Mouse (Mus musculus): Measurements from ENCODE around the gene Chst11. TPM values are rescaled to one million over a fixed set of nuclear protein-coding genes. Genes with fewer than 3 reads are reported as not detected.

Chst11 gene
- polyA plus RNA-seq, 1 experiment from 2014 or later, result 1.6 TPM

- 78% methylated on average over 7 of the region's 7 CpGs for WGBS
- Histone ChIP-seq H3K27ac (ENCODE audit: low read depth, low read length) (no peak overlapping the region), H3K4me1 (ENCODE audit: control insufficient read depth, insufficient read depth, low read length) (no peaks in the 10 kb centered on the region), H3K4me2 (no peak overlapping the region), H3K4me3 (ENCODE audit: low read depth, low read length) (no peak overlapping the region), H3K9ac (ENCODE audit: low read length) (no peak overlapping the region), H3K27me3 (ENCODE audit: control insufficient read depth, insufficient read depth, low read length) (no peaks in the 10 kb centered on the region), H3K36me3 (ENCODE audit: control insufficient read depth, insufficient read depth, low read length) (no peaks in the 10 kb centered on the region), H3K9me3 (ENCODE audit: control insufficient read depth, low read length) (no peaks in the 10 kb centered on the region)
- DNase-seq (ENCODE audit: low spot score, missing footprints) (no peak), ATAC-seq (ENCODE audit: low FRiP score) (no peak)
These were observed 20.8 kb upstream of the Chst11 start for GRCm38 (mm10) chr10:82964491-82964890.

GRCm38 (mm10) chr10:82966672-82967071 is 18.6 kb upstream of the Chst11 start:
- Histone ChIP-seq H3K4me3 (ENCODE audit: low read depth, low read length) (no peak overlapping the region), H3K36me3 (ENCODE audit: control insufficient read depth, insufficient read depth, low read length) (no peaks in the 10 kb centered on the region), H3K4me1 (ENCODE audit: control insufficient read depth, insufficient read depth, low read length) (no peaks in the 10 kb centered on the region), H3K4me2 (no peak overlapping the region), H3K9me3 (ENCODE audit: control insufficient read depth, low read length) (no peaks in the 10 kb centered on the region), H3K9ac (ENCODE audit: low read length) (no peak overlapping the region), H3K27ac (ENCODE audit: low read depth, low read length) (no peak overlapping the region), H3K27me3 (ENCODE audit: control insufficient read depth, insufficient read depth, low read length) (no peaks in the 10 kb centered on the region)
- no peak for ATAC-seq (ENCODE audit: low FRiP score)
- no peak for DNase-seq (ENCODE audit: low spot score, missing footprints)
- WGBS, result 86% methylated on average over 7 of the region's 7 CpGs

DNA sequence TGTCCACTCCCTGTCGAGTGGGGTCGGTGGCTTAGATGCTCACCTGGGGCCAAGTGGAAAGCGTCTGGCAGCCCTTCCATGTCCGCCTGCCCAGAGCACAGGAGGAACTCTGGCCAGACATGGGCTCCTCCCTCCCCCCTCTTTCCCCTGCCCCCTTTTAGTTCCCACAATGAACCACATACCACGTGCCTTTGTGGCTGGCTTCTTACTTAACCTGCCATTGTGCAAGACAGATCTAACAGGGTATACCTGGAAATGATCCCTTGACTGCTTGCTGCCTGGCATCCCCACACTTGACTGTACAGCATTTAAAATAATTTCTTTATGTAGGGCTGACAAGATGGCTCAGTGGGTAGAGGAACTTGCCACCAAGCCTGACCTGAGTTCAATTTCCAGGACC is 15.7 kb upstream of the Chst11 start:
- no peak overlapping the region for H3K27ac ChIP-seq (ENCODE audit: low read depth, low read length)

GRCm38 (mm10) chr10:82971549-82971948 is 13.7 kb upstream of the Chst11 start:
- Histone ChIP-seq H3K4me3 (ENCODE audit: low read depth, low read length) (no peak overlapping the region), H3K4me1 (ENCODE audit: control insufficient read depth, insufficient read depth, low read length) (no peaks in the 10 kb centered on the region), H3K36me3 (ENCODE audit: control insufficient read depth, insufficient read depth, low read length) (no peaks in the 10 kb centered on the region), H3K9ac (ENCODE audit: low read length) (no peak overlapping the region), H3K4me2 (no peak overlapping the region), H3K9me3 (ENCODE audit: control insufficient read depth, low read length) (no peaks in the 10 kb centered on the region), H3K27ac (ENCODE audit: low read depth, low read length) (no peak overlapping the region), H3K27me3 (ENCODE audit: control insufficient read depth, insufficient read depth, low read length) (no peaks in the 10 kb centered on the region)
- 83% methylated on average over 11 of the region's 11 CpGs for WGBS
- DNase-seq (ENCODE audit: low spot score, missing footprints) (no peak), ATAC-seq (ENCODE audit: low FRiP score) (no peak)

More for the DNA sequence above, 15.7 kb upstream of the Chst11 start:
- no peaks in the 10 kb centered on the region for H3K36me3 ChIP-seq (ENCODE audit: control insufficient read depth, insufficient read depth, low read length)
- H3K4me3 ChIP-seq (ENCODE audit: low read depth, low read length), result no peak overlapping the region
- no peaks in the 10 kb centered on the region for H3K27me3 ChIP-seq (ENCODE audit: control insufficient read depth, insufficient read depth, low read length)
- DNase-seq (ENCODE audit: low spot score, missing footprints) (no peak), ATAC-seq (ENCODE audit: low FRiP score) (no peak)
- WGBS, result 83% methylated on average over 5 of the region's 5 CpGs
- H3K9me3 ChIP-seq (ENCODE audit: control insufficient read depth, low read length), result no peaks in the 10 kb centered on the region
- H3K4me1 ChIP-seq (ENCODE audit: control insufficient read depth, insufficient read depth, low read length), result no peaks in the 10 kb centered on the region
- H3K9ac ChIP-seq (ENCODE audit: low read length), result no peak overlapping the region
- H3K4me2 ChIP-seq, result no peak overlapping the region

GRCm38 (mm10) chr10:82974201-82974600 is 11.1 kb upstream of the Chst11 start:
- no peaks in the 10 kb centered on the region for H3K4me1 ChIP-seq (ENCODE audit: control insufficient read depth, insufficient read depth, low read length)
- no peak overlapping the region for H3K4me2 ChIP-seq
- H3K9me3 ChIP-seq (ENCODE audit: control insufficient read depth, low read length), result no peaks in the 10 kb centered on the region
- no peak overlapping the region for H3K9ac ChIP-seq (ENCODE audit: low read length)
- H3K4me3 ChIP-seq (ENCODE audit: low read depth, low read length), result no peak overlapping the region
- ATAC-seq (ENCODE audit: low FRiP score), result no peak
- H3K27me3 ChIP-seq (ENCODE audit: control insufficient read depth, insufficient read depth, low read length), result no peaks in the 10 kb centered on the region
- H3K36me3 ChIP-seq (ENCODE audit: control insufficient read depth, insufficient read depth, low read length), result no peaks in the 10 kb centered on the region
- no peak for DNase-seq (ENCODE audit: low spot score, missing footprints)
- H3K27ac ChIP-seq (ENCODE audit: low read depth, low read length), result no peak overlapping the region
- WGBS, result 75% methylated on average over 5 of the region's 5 CpGs

DNA sequence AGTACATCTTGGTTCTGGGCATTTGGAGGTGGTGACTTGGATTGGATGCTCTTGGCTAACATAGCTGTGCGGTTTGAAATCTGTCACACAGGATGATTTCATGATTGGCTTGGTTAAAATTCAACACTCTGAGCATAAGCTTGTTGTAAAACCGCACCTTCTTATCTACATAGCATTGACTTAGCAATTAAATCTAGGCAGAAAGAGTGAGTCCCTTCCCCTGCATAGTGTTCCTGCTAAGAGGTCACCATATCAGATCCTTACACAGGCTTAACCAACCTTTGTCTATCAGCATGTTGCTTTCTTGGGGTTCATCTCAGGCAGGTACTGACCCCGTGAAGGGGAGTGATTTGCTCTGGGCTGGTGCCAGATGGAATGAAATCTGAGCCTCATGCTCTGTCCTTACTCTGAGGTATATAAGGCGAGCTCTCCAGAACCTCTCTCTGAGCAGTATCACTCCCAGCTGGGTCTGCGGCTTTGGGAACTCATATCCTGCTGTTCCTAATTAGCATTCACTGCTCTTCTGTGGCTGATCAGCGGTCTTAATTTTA is 10.6 kb upstream of the Chst11 start:
- H3K9me3 ChIP-seq (ENCODE audit: control insufficient read depth, low read length), result no peaks in the 10 kb centered on the region
- 66% methylated on average over 6 of the region's 6 CpGs for WGBS
- H3K4me3 ChIP-seq (ENCODE audit: low read depth, low read length), result no peak overlapping the region
- no peak overlapping the region for H3K9ac ChIP-seq (ENCODE audit: low read length)
- H3K27ac ChIP-seq (ENCODE audit: low read depth, low read length), result no peak overlapping the region
- no peaks in the 10 kb centered on the region for H3K27me3 ChIP-seq (ENCODE audit: control insufficient read depth, insufficient read depth, low read length)
- no peak overlapping the region for H3K4me2 ChIP-seq
- ATAC-seq (ENCODE audit: low FRiP score) (no peak), DNase-seq (ENCODE audit: low spot score, missing footprints) (no peak)
- H3K4me1 ChIP-seq (ENCODE audit: control insufficient read depth, insufficient read depth, low read length), result no peaks in the 10 kb centered on the region
- H3K36me3 ChIP-seq (ENCODE audit: control insufficient read depth, insufficient read depth, low read length), result no peaks in the 10 kb centered on the region

DNA sequence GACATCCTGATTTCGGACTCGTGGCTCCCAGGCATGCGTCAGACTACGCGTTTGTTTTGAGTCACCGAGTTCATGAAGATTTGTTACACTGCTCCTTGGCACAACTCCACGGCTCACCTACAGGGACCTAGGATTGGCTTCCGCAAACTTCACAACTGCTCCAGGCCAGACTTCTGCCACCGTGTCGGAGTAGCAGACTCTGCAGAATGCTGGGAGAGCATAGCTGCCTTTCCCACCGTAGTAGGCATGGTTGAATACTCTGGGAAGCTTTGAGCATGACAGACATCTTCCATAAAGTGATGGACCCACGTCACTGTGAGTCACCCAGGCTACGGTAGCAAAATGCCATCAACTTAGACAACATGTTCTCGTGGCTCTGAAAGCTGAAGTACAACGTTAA is 9.5 kb upstream of the Chst11 start:
- ATAC-seq (ENCODE audit: low FRiP score) (no peak), DNase-seq (ENCODE audit: low spot score, missing footprints) (no peak)
- Histone ChIP-seq H3K4me1 (ENCODE audit: control insufficient read depth, insufficient read depth, low read length) (no peaks in the 10 kb centered on the region), H3K27ac (ENCODE audit: low read depth, low read length) (no peak overlapping the region), H3K36me3 (ENCODE audit: control insufficient read depth, insufficient read depth, low read length) (no peaks in the 10 kb centered on the region), H3K9ac (ENCODE audit: low read length) (no peak overlapping the region), H3K9me3 (ENCODE audit: control insufficient read depth, low read length) (no peaks in the 10 kb centered on the region), H3K4me2 (no peak overlapping the region), H3K27me3 (ENCODE audit: control insufficient read depth, insufficient read depth, low read length) (no peaks in the 10 kb centered on the region), H3K4me3 (ENCODE audit: low read depth, low read length) (no peak overlapping the region)
- WGBS, result 90% methylated on average over 15 of the region's 15 CpGs

- no peak for DNase-seq (ENCODE audit: low spot score, missing footprints)
- H3K4me1 ChIP-seq (ENCODE audit: control insufficient read depth, insufficient read depth, low read length), result peaks cover 15% of the 10 kb centered on the region
- no peak overlapping the region for H3K27ac ChIP-seq (ENCODE audit: low read depth, low read length)
- no peak overlapping the region for H3K4me2 ChIP-seq
- 85% methylated on average over 3 of the region's 3 CpGs for WGBS
- no peak overlapping the region for H3K9ac ChIP-seq (ENCODE audit: low read length)
- H3K9me3 ChIP-seq (ENCODE audit: control insufficient read depth, low read length), result no peaks in the 10 kb centered on the region
- H3K27me3 ChIP-seq (ENCODE audit: control insufficient read depth, insufficient read depth, low read length), result peaks cover 17% of the 10 kb centered on the region
- H3K4me3 ChIP-seq (ENCODE audit: low read depth, low read length), result no peak overlapping the region
- no peaks in the 10 kb centered on the region for H3K36me3 ChIP-seq (ENCODE audit: control insufficient read depth, insufficient read depth, low read length)
- no peak for ATAC-seq (ENCODE audit: low FRiP score)
These were observed 3.0 kb upstream of the Chst11 start for GRCm38 (mm10) chr10:82982286-82982685.

- Histone ChIP-seq H3K36me3 (ENCODE audit: control insufficient read depth, insufficient read depth, low read length) (no peaks in the 10 kb centered on the region), H3K27ac (ENCODE audit: low read depth, low read length) (peak overlapping the region; percentile 48; the same call in 1 of the 2 replicates), H3K4me2 (peak overlapping the region; percentile 74), H3K9ac (ENCODE audit: low read length) (peak overlapping the region; percentile 76), H3K27me3 (ENCODE audit: control insufficient read depth, insufficient read depth, low read length) (peaks cover 17% of the 10 kb centered on the region), H3K4me3 (ENCODE audit: low read depth, low read length) (peak overlapping the region; percentile 65), H3K4me1 (ENCODE audit: control insufficient read depth, insufficient read depth, low read length) (peaks cover 23% of the 10 kb centered on the region), H3K9me3 (ENCODE audit: control insufficient read depth, low read length) (no peaks in the 10 kb centered on the region)
- DNase-seq (ENCODE audit: low spot score, missing footprints), result peak; percentile 97
- WGBS, result under 1% methylated on average over 32 of the region's 32 CpGs
- no peak for ATAC-seq (ENCODE audit: low FRiP score)
These were observed 418 bp downstream of the Chst11 start for GRCm38 (mm10) chr10:82985700-82986131.

Data from midbrain, embryonic 11.5 days (tissue).